Mouse (Mus musculus) embryonic facial prominence, embryonic 11.5 days (tissue): ENCODE measurements around the gene Pofut1. TPM values are rescaled to one million over a fixed set of nuclear protein-coding genes. Genes with fewer than 3 reads are reported as not detected.
"Not testable (repeated sequence)": the region's sequence is repeated elsewhere in the genome, so short reads cannot be mapped to it uniquely, and the experiment has no call there.

Experiments
- ATAC-seq: fragments of 200-750 bp; cut with Nextera tagmentation; replicated peaks from 2 replicates; pipeline ENCODE4 v1.8.0; 2017; ENCODE audit warnings: low read depth; ENCODE audit not compliant: insufficient number of reproducible peaks, low FRiP score, low TSS enrichment
- DNase-seq: peaks from one replicate; pipeline ENCODE4 v3.0.0-alpha.2; 2015; ENCODE audit warnings: low spot score
- H3K27ac ChIP-seq: fragments of 300-500 bp; sonication (generic); replicated peaks from 2 replicates; pipeline ENCODE4 v1.5.1; 2014; ENCODE audit warnings: mild to moderate bottlenecking, low read depth, low read length, control low read depth
- H3K27me3 ChIP-seq: fragments of 300-500 bp; sonication (generic); 2 replicates; pipeline ENCODE4 v1.6.1; 2014; ENCODE audit warnings: mild to moderate bottlenecking, low read length, moderate library complexity, mixed read lengths; ENCODE audit not compliant: control insufficient read depth, insufficient read depth
- H3K36me3 ChIP-seq: fragments of 300-500 bp; sonication (generic); replicated peaks from 2 replicates; pipeline ENCODE4 v1.6.1; 2014; ENCODE audit warnings: low read depth, mild to moderate bottlenecking, low read length, moderate library complexity, mixed read lengths; ENCODE audit not compliant: control insufficient read depth, insufficient read depth
- H3K4me1 ChIP-seq: fragments of 300-500 bp; sonication (generic); 2 replicates; pipeline ENCODE4 v1.6.1; 2014; ENCODE audit warnings: low read length, mixed read lengths; ENCODE audit not compliant: control insufficient read depth, insufficient read depth
- H3K4me2 ChIP-seq: fragments of 300-500 bp; sonication (generic); 2 replicates; pipeline ENCODE4 v1.6.1; 2014; ENCODE audit warnings: low read depth, mild to moderate bottlenecking, control low read depth, low read length, moderate library complexity
- H3K4me3 ChIP-seq: fragments of 300-500 bp; sonication (generic); 2 replicates; pipeline ENCODE4 v1.5.1; 2014; ENCODE audit warnings: low read depth, low read length, control low read depth
- H3K9ac ChIP-seq: fragments of 300-500 bp; sonication (generic); replicated peaks from 2 replicates; pipeline ENCODE4 v1.6.1; 2014; ENCODE audit warnings: mild to moderate bottlenecking, control low read depth, low read length
- H3K9me3 ChIP-seq: fragments of 300-500 bp; sonication (generic); replicated peaks from 2 replicates; pipeline ENCODE4 v1.6.1; 2016; ENCODE audit warnings: mild to moderate bottlenecking, low read length, inconsistent platforms, mixed read lengths; ENCODE audit not compliant: control insufficient read depth
- WGBS: fragments of 180-500 bp; shearing (Covaris S2); extraction: QIAGEN DNeasy Blood & Tissue Kit; methylation state at CpG from one replicate; pipeline ENCODE4 v1.1.7; 2014; 5-methylcytosine and 5-hydroxymethylcytosine counted together
- polyA plus RNA-seq: library from polyadenylated mRNA; unstranded; fragments of >200 nt; fragmentation: Nextera tagmentation; extraction: Ambion mirVana; gene quantifications from 2 replicates; pipeline ENCODE4 v1.2.1, GENCODE M21; 2014

Gene Pofut1
- polyA plus RNA-seq, 1 experiment from 2014 or later: 7.5 TPM

GRCm38 (mm10) chr2:153259864-153260674 lies 18.7 kb downstream of the Pofut1 start:
- no peaks in the 10 kb centered on the region for H3K27me3 ChIP-seq
- H3K9me3 ChIP-seq: no peaks in the 10 kb centered on the region
- ATAC-seq (no peak), DNase-seq (no peak)
- no peak overlapping the region for H3K9ac ChIP-seq
- no peak overlapping the region for H3K4me2 ChIP-seq
- no peak overlapping the region for H3K27ac ChIP-seq
- H3K36me3 ChIP-seq: peaks cover 6% of the 10 kb centered on the region
- H3K4me3 ChIP-seq: no peak overlapping the region
- 70% methylated on average over 3 of the region's 3 CpGs for WGBS
- no peaks in the 10 kb centered on the region for H3K4me1 ChIP-seq

- WGBS: 90% methylated on average over 7 of the region's 7 CpGs
Measured at GRCm38 (mm10) chr2:153263053-153263452, 21.7 kb downstream of the Pofut1 start.

GRCm38 (mm10) chr2:153267331-153267730 lies 26.0 kb downstream of the Pofut1 start:
- no peaks in the 10 kb centered on the region; the same call in 1 of the 2 replicates for H3K36me3 ChIP-seq
- no peak overlapping the region for H3K4me2 ChIP-seq
- H3K4me1 ChIP-seq: no peaks in the 10 kb centered on the region
- WGBS: 91% methylated on average over 2 of the region's 2 CpGs
- H3K4me3 ChIP-seq: no peak overlapping the region
- no peak overlapping the region for H3K9ac ChIP-seq
- no peaks in the 10 kb centered on the region for H3K27me3 ChIP-seq
- no peaks in the 10 kb centered on the region for H3K9me3 ChIP-seq
- no peak overlapping the region for H3K27ac ChIP-seq
- no peak for DNase-seq
- ATAC-seq: no peak

More at GRCm38 (mm10) chr2:153263053-153263452, 21.7 kb downstream of the Pofut1 start:
- no peak overlapping the region for H3K27ac ChIP-seq
- no peak for DNase-seq
- H3K4me1 ChIP-seq: no peaks in the 10 kb centered on the region
- no peak overlapping the region for H3K4me3 ChIP-seq
- no peaks in the 10 kb centered on the region for H3K9me3 ChIP-seq
- no peak overlapping the region for H3K9ac ChIP-seq
- H3K36me3 ChIP-seq: peaks cover 6% of the 10 kb centered on the region
- H3K4me2 ChIP-seq: no peak overlapping the region
- ATAC-seq: no peak
- no peaks in the 10 kb centered on the region for H3K27me3 ChIP-seq

GRCm38 (mm10) chr2:153270231-153270915 lies 29.0 kb downstream of the Pofut1 start:
- ATAC-seq, H3K27me3 ChIP-seq, H3K4me2 ChIP-seq, H3K27ac ChIP-seq, H3K4me3 ChIP-seq, H3K36me3 ChIP-seq, H3K4me1 ChIP-seq, H3K9me3 ChIP-seq, DNase-seq, H3K9ac ChIP-seq: not testable (repeated sequence)
- WGBS: 68% methylated on average over 8 of the region's 8 CpGs

- DNase-seq, H3K4me3 ChIP-seq, H3K4me1 ChIP-seq, H3K4me2 ChIP-seq, H3K9ac ChIP-seq, H3K36me3 ChIP-seq, H3K9me3 ChIP-seq, H3K27me3 ChIP-seq, ATAC-seq, H3K27ac ChIP-seq: not testable (repeated sequence)
- WGBS: 75% methylated on average over 6 of the region's 6 CpGs
Measured at GRCm38 (mm10) chr2:153274200-153274918, 33.0 kb downstream of the Pofut1 start.

- Histone ChIP-seq H3K27ac (no peak overlapping the region), H3K4me1 (no peaks in the 10 kb centered on the region), H3K4me3 (no peak overlapping the region), H3K9me3 (no peaks in the 10 kb centered on the region), H3K27me3 (no peaks in the 10 kb centered on the region), H3K4me2 (no peak overlapping the region), H3K36me3 (no peaks in the 10 kb centered on the region), H3K9ac (no peak overlapping the region)
- WGBS: 77% methylated on average over 6 of the region's 6 CpGs
- ATAC-seq (no peak), DNase-seq (no peak)
Measured at GRCm38 (mm10) chr2:153274919-153275247, 33.5 kb downstream of the Pofut1 start.

- 72% methylated on average over 3 of the region's 3 CpGs for WGBS
- not testable (repeated sequence) for H3K4me3 ChIP-seq, H3K4me1 ChIP-seq, H3K9ac ChIP-seq, H3K9me3 ChIP-seq, H3K4me2 ChIP-seq, DNase-seq, ATAC-seq, H3K27me3 ChIP-seq, H3K27ac ChIP-seq, H3K36me3 ChIP-seq
Measured at GRCm38 (mm10) chr2:153275577-153275976, 34.2 kb downstream of the Pofut1 start.

GRCm38 (mm10) chr2:153276440-153276839 lies 35.1 kb downstream of the Pofut1 start:
- H3K4me1 ChIP-seq: no peaks in the 10 kb centered on the region
- DNase-seq (no peak), ATAC-seq (no peak)
- no peaks in the 10 kb centered on the region for H3K9me3 ChIP-seq
- no peak overlapping the region for H3K9ac ChIP-seq
- no peaks in the 10 kb centered on the region for H3K27me3 ChIP-seq
- H3K27ac ChIP-seq: no peak overlapping the region
- H3K4me3 ChIP-seq: no peak overlapping the region
- 83% methylated on average over 8 of the region's 8 CpGs for whole genome bisulfite sequencing
- H3K36me3 ChIP-seq: no peaks in the 10 kb centered on the region
- no peak overlapping the region for H3K4me2 ChIP-seq
